Mouse (Mus musculus) bone marrow, adult 2 months (tissue): Measurements from ENCODE around the gene Olfr54.

Experiments
- CTCF ChIP-seq: fragments of 200-500 bp; IDR thresholded peaks from 2 replicates; pipeline ENCODE4 v1.5.1; 2011; ENCODE audit warnings: low read length, control low read depth; ENCODE audit not compliant: control insufficient read depth, insufficient read depth
- POLR2A ChIP-seq: fragments of 200-500 bp; IDR thresholded peaks from 2 replicates; pipeline ENCODE4 v1.6.1; 2011; ENCODE audit warnings: low read depth, mild to moderate bottlenecking, control low read depth, low read length, borderline replicate concordance; ENCODE audit not compliant: control insufficient read depth

DNA sequence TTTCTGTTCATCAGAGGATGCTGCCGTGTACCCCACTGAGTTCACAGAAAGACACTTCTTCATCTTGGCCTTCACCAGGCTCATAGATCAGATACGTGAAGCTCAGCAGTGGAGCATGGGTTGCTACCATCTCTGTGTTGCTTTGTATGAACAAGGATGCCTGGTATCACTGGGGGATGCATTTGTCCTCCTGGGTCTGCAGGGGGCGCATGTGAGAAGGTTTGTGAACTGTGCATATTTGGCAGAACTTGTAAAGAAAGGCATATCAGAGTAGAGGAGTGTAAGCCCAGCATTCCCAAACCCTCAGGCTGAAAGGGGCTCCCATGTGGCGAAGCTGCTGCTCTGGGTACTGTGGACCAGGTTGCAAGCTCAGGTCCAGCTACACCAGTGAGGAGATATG, 36.8 kb upstream of the Olfr54 start:
- TF ChIP-seq CTCF (no peak), POLR2A (no peak)
